Mouse (Mus musculus) heart, postnatal 0 days (tissue): ENCODE data around the gene Efnb2. TPM values are rescaled to one million over a fixed set of nuclear protein-coding genes. Genes with fewer than 3 reads are reported as not detected.
A peak's percentile ranks its signal among the peaks of the same experiment; 100 is the strongest.

ENCODE experiments used
- ATAC-seq: fragments of 200-750 bp; cut with Nextera tagmentation; 2 replicates; pipeline ENCODE4 v1.8.0; 2017; ENCODE audit warnings: low read depth, moderate number of reproducible peaks, moderate library complexity; ENCODE audit not compliant: insufficient read depth
- DNase-seq: peaks from one replicate; pipeline ENCODE4 v3.0.0-alpha.2; 2016; ENCODE audit warnings: low spot score
- H3K27ac ChIP-seq: fragments of 300-500 bp; sonication (generic); 2 replicates; pipeline ENCODE4 v1.5.1; 2014; ENCODE audit warnings: low read depth, mild to moderate bottlenecking
- H3K27me3 ChIP-seq: fragments of 300-500 bp; sonication (generic); 2 replicates; pipeline ENCODE4 v1.6.1; 2014; ENCODE audit warnings: low read length, mixed read lengths; ENCODE audit not compliant: control insufficient read depth, insufficient read depth
- H3K36me3 ChIP-seq: fragments of 300-500 bp; sonication (generic); replicated peaks from 2 replicates; pipeline ENCODE4 v1.6.1; 2014; ENCODE audit warnings: low read length, mixed read lengths; ENCODE audit not compliant: control insufficient read depth, insufficient read depth
- H3K4me1 ChIP-seq: fragments of 300-500 bp; sonication (generic); 2 replicates; pipeline ENCODE4 v1.6.1; 2014; ENCODE audit warnings: antibody characterized with exemption; ENCODE audit not compliant: control insufficient read depth, insufficient read depth
- H3K4me2 ChIP-seq: fragments of 300-500 bp; sonication (generic); 2 replicates; pipeline ENCODE4 v1.6.1; 2014; ENCODE audit warnings: low read depth, mild to moderate bottlenecking, low read length, moderate library complexity
- H3K4me3 ChIP-seq: fragments of 300-500 bp; sonication (generic); 2 replicates; pipeline ENCODE4 v1.5.1; 2014; ENCODE audit warnings: low read depth, low read length
- H3K9ac ChIP-seq: fragments of 300-500 bp; sonication (generic); replicated peaks from 2 replicates; pipeline ENCODE4 v1.6.1; 2014; ENCODE audit warnings: low read depth, low read length, mixed read lengths
- H3K9me3 ChIP-seq: fragments of 300-500 bp; sonication (generic); replicated peaks from 2 replicates; pipeline ENCODE4 v1.6.1; 2016; ENCODE audit warnings: low read length; ENCODE audit not compliant: control insufficient read depth
- CTCF ChIP-seq: IDR thresholded peaks from 2 replicates; pipeline ENCODE4 v1.5.1; 2016; ENCODE audit warnings: antibody characterized with exemption, control low read depth, low read depth
- EP300 ChIP-seq: IDR thresholded peaks from 2 replicates; pipeline ENCODE4 v1.6.1; 2016; ENCODE audit warnings: antibody characterized with exemption, low read depth
- WGBS: fragments of 180-500 bp; shearing (Covaris S2); extraction: QIAGEN DNeasy Blood & Tissue Kit; methylation state at CpG from one replicate; pipeline ENCODE4 v1.1.7; 2014; 5-methylcytosine and 5-hydroxymethylcytosine counted together
- polyA plus RNA-seq: library from polyadenylated mRNA; unstranded; fragments of >200 nt; fragmentation: Nextera tagmentation; extraction: Ambion mirVana; gene quantifications from 2 replicates; pipeline ENCODE4 v1.2.1, GENCODE M21; 2015
- total RNA-seq: library from RNA; depleted of rRNA; stranded (reverse); fragments of >200 nt; gene quantifications from 2 replicates; pipeline ENCODE4 v1.2.3, GENCODE M21; 2014; ENCODE audit warnings: low replicate concordance

Efnb2 gene
- total and polyA plus RNA-seq, 2 experiments from 2014 or later = 6.2 to 13.8 TPM

GRCm38 (mm10) chr8:8678236-8678635 lies 17.2 kb upstream of the Efnb2 start:
- 86% methylated on average over 3 of the region's 3 CpGs for WGBS
- TF ChIP-seq EP300 (no peak), CTCF (no peak)
- Histone ChIP-seq H3K4me3 (no peak overlapping the region), H3K4me1 (0 out of 2 replicates have a peak, but pooled peaks cover 1% of the 10 kb centered on the region), H3K4me2 (no peak overlapping the region), H3K9me3 (no peaks in the 10 kb centered on the region), H3K9ac (no peak overlapping the region), H3K27ac (no peak overlapping the region), H3K27me3 (no peaks in the 10 kb centered on the region), H3K36me3 (peaks cover 75% of the 10 kb centered on the region)
- DNase-seq (no peak), ATAC-seq (no peak)

GRCm38 (mm10) chr8:8674864-8675263 lies 13.8 kb upstream of the Efnb2 start:
- Histone ChIP-seq H3K4me1 (no peaks in the 10 kb centered on the region), H3K4me3 (no peak overlapping the region), H3K9me3 (no peaks in the 10 kb centered on the region), H3K9ac (no peak overlapping the region), H3K27me3 (no peaks in the 10 kb centered on the region), H3K27ac (no peak overlapping the region), H3K4me2 (no peak overlapping the region), H3K36me3 (peaks cover 56% of the 10 kb centered on the region)
- WGBS = 76% methylated on average over 5 of the region's 5 CpGs
- DNase-seq (no peak), ATAC-seq (no peak)
- TF ChIP-seq EP300 (no peak), CTCF (no peak)

GRCm38 (mm10) chr8:8661759-8662138 lies 707 bp upstream of the Efnb2 start:
- peak overlapping the region; percentile 96 for H3K4me2 ChIP-seq
- no peaks in the 10 kb centered on the region for H3K9me3 ChIP-seq
- under 1% methylated on average over 22 of the region's 23 CpGs for WGBS
- peak overlapping the region; percentile 79 for H3K4me3 ChIP-seq
- H3K9ac ChIP-seq = peak overlapping the region; percentile 76
- peak overlapping the region; percentile 75 for H3K27ac ChIP-seq
- no peaks in the 10 kb centered on the region for H3K4me1 ChIP-seq
- no peaks in the 10 kb centered on the region for H3K27me3 ChIP-seq
- TF ChIP-seq CTCF (peak; percentile 82), EP300 (no peak)
- DNase-seq (peak; percentile 83), ATAC-seq (peak; percentile 11)
- peaks cover 16% of the 10 kb centered on the region for H3K36me3 ChIP-seq

GRCm38 (mm10) chr8:8660307-8661098 lies 539 bp downstream of the Efnb2 start:
- DNase-seq (no peak), ATAC-seq (peak; percentile 24)
- peak overlapping the region; percentile 79 for H3K4me3 ChIP-seq
- peak overlapping the region; percentile 72 for H3K27ac ChIP-seq
- TF ChIP-seq EP300 = no peak
- H3K9me3 ChIP-seq = no peaks in the 10 kb centered on the region
- WGBS = under 1% methylated on average over 84 of the region's 88 CpGs
- H3K27me3 ChIP-seq = no peaks in the 10 kb centered on the region
- no peaks in the 10 kb centered on the region for H3K4me1 ChIP-seq
- H3K4me2 ChIP-seq = peak overlapping the region; percentile 96
- H3K9ac ChIP-seq = peak overlapping the region; percentile 76
- 0 out of 2 replicates have a peak, but pooled peaks cover 8% of the 10 kb centered on the region for H3K36me3 ChIP-seq

- no peaks in the 10 kb centered on the region for H3K9me3 ChIP-seq
- H3K27me3 ChIP-seq = no peaks in the 10 kb centered on the region
- DNase-seq (no peak), ATAC-seq (no peak)
- TF ChIP-seq EP300 (no peak), CTCF (no peak)
- H3K27ac ChIP-seq = peak overlapping the region; percentile 72
- H3K4me1 ChIP-seq = no peaks in the 10 kb centered on the region
- H3K4me3 ChIP-seq = peak overlapping the region; percentile 79
- WGBS = under 1% methylated on average over 53 of the region's 53 CpGs
- H3K9ac ChIP-seq = peak overlapping the region; percentile 76
- H3K4me2 ChIP-seq = peak overlapping the region; percentile 96
- 0 out of 2 replicates have a peak, but pooled peaks cover 6% of the 10 kb centered on the region for H3K36me3 ChIP-seq
Measured at GRCm38 (mm10) chr8:8659503-8660306, 1.3 kb downstream of the Efnb2 start.
